Mouse (Mus musculus) forebrain, embryonic 12.5 days (tissue): ENCODE measurements around the gene Ugt1a9. TPM values are rescaled to one million over a fixed set of nuclear protein-coding genes. Genes with fewer than 3 reads are reported as not detected.
"Not testable (repeated sequence)": the region's sequence is repeated elsewhere in the genome, so short reads cannot be mapped to it uniquely, and the experiment has no call there.

Experiments
- ATAC-seq: fragments of 200-750 bp; cut with Nextera tagmentation; 2 replicates; pipeline ENCODE4 v1.8.0; 2017; ENCODE audit warnings: moderate TSS enrichment; ENCODE audit not compliant: low FRiP score
- H3K27ac ChIP-seq: fragments of 300-500 bp; sonication (generic); 2 replicates; pipeline ENCODE4 v1.5.1; 2016; ENCODE audit warnings: mild to moderate bottlenecking
- H3K27me3 ChIP-seq: fragments of 300-500 bp; sonication (generic); 2 replicates; pipeline ENCODE4 v1.6.1; 2016; ENCODE audit warnings: mild to moderate bottlenecking
- H3K36me3 ChIP-seq: fragments of 300-500 bp; sonication (generic); replicated peaks from 2 replicates; pipeline ENCODE4 v1.6.1; 2016; ENCODE audit warnings: mild to moderate bottlenecking
- H3K4me1 ChIP-seq: fragments of 300-500 bp; sonication (generic); 2 replicates; pipeline ENCODE4 v1.6.1; 2016
- H3K4me2 ChIP-seq: fragments of 300-500 bp; sonication (generic); 2 replicates; pipeline ENCODE4 v1.6.1; 2016; ENCODE audit warnings: mild to moderate bottlenecking, moderate library complexity
- H3K4me3 ChIP-seq: fragments of 300-500 bp; sonication (generic); replicated peaks from 2 replicates; pipeline ENCODE4 v1.5.1; 2016; ENCODE audit warnings: mild to moderate bottlenecking
- H3K9ac ChIP-seq: fragments of 300-500 bp; sonication (generic); 2 replicates; pipeline ENCODE4 v1.6.1; 2016; ENCODE audit warnings: mild to moderate bottlenecking
- H3K9me3 ChIP-seq: fragments of 300-500 bp; sonication (generic); 2 replicates; pipeline ENCODE4 v1.6.1; 2016
- WGBS: fragments of 180-500 bp; shearing (Covaris S2); methylation state at CpG from one replicate; pipeline ENCODE4 v1.1.7; 2016; 5-methylcytosine and 5-hydroxymethylcytosine counted together
- polyA plus RNA-seq: library from polyadenylated mRNA; unstranded; fragments of >200 nt; fragmentation: Nextera tagmentation; extraction: Ambion mirVana; gene quantifications from 2 replicates; pipeline ENCODE4 v1.2.1, GENCODE M21; 2016

The Ugt1a9 gene
- not detected in 2 replicates for polyA plus RNA-seq

- Histone ChIP-seq H3K9me3 (no peaks in the 10 kb centered on the region), H3K9ac (no peak within 1 kb of the TSS), H3K4me3 (no peak within 1 kb of the TSS), H3K27ac (no peak within 1 kb of the TSS), H3K36me3 (no peaks in the 10 kb centered on the region), H3K4me2 (no peak within 1 kb of the TSS), H3K4me1 (no peaks in the 10 kb centered on the region), H3K27me3 (no peaks in the 10 kb centered on the region)
- ATAC-seq, result no peak
- 85% methylated on average over 2 of the region's 2 CpGs for WGBS
Measured at GRCm38 (mm10) chr1:88070495-88070894, at the start of gene Ugt1a9. Gene Ugt1a9, plus strand, starts transcription at chr1:88070800.

- not testable (repeated sequence) for H3K9me3 ChIP-seq
Measured at GRCm38 (mm10) chr1:88025244-88025643, 45.4 kb upstream of the Ugt1a9 start.

GRCm38 (mm10) chr1:88043044-88043443 is 27.6 kb upstream of the Ugt1a9 start:
- not testable (repeated sequence) for H3K4me2 ChIP-seq, H3K36me3 ChIP-seq, H3K4me3 ChIP-seq, H3K9ac ChIP-seq, H3K4me1 ChIP-seq, H3K27ac ChIP-seq, ATAC-seq, H3K9me3 ChIP-seq, H3K27me3 ChIP-seq
- WGBS, result 37% methylated on average over 1 of the region's 2 CpGs

More at GRCm38 (mm10) chr1:88025244-88025643, 45.4 kb upstream of the Ugt1a9 start:
- H3K36me3 ChIP-seq, H3K4me1 ChIP-seq, H3K27me3 ChIP-seq, H3K4me3 ChIP-seq, H3K27ac ChIP-seq, H3K4me2 ChIP-seq, ATAC-seq, H3K9ac ChIP-seq: not testable (repeated sequence)
- WGBS, result 67% methylated on average over 3 of the region's 3 CpGs

- not testable (repeated sequence) for H3K9ac ChIP-seq, H3K9me3 ChIP-seq, H3K4me3 ChIP-seq, H3K4me2 ChIP-seq, H3K27me3 ChIP-seq, H3K36me3 ChIP-seq, ATAC-seq, H3K27ac ChIP-seq, H3K4me1 ChIP-seq
- WGBS, result 64% methylated on average over 4 of the region's 5 CpGs
Measured at GRCm38 (mm10) chr1:88044832-88045437, 25.7 kb upstream of the Ugt1a9 start.

GRCm38 (mm10) chr1:88047408-88047807 is 23.2 kb upstream of the Ugt1a9 start:
- H3K36me3 ChIP-seq, ATAC-seq, H3K4me3 ChIP-seq, H3K9me3 ChIP-seq, H3K4me1 ChIP-seq, H3K27me3 ChIP-seq, H3K4me2 ChIP-seq, H3K27ac ChIP-seq, H3K9ac ChIP-seq: not testable (repeated sequence)
- 82% methylated on average over 2 of the region's 2 CpGs for WGBS

GRCm38 (mm10) chr1:88055088-88055487 is 15.5 kb upstream of the Ugt1a9 start, which contains the start of gene Ugt1a10:
Gene Ugt1a10, plus strand, starts transcription at chr1:88055388.
- no peaks in the 10 kb centered on the region for H3K9me3 ChIP-seq
- no peaks in the 10 kb centered on the region for H3K4me1 ChIP-seq
- H3K4me3 ChIP-seq, result no peak within 1 kb of the TSS
- H3K27me3 ChIP-seq, result no peaks in the 10 kb centered on the region
- no peak within 1 kb of the TSS for H3K4me2 ChIP-seq
- no peak within 1 kb of the TSS for H3K27ac ChIP-seq
- H3K36me3 ChIP-seq, result no peaks in the 10 kb centered on the region
- no peak within 1 kb of the TSS for H3K9ac ChIP-seq
- ATAC-seq, result no peak
- 81% methylated on average over 1 of the region's 1 CpGs for WGBS

GRCm38 (mm10) chr1:88066472-88067102 is 4.0 kb upstream of the Ugt1a9 start:
- 30% methylated on average over 1 of the region's 2 CpGs for WGBS

GRCm38 (mm10) chr1:88070902-88071301 is 302 bp downstream of the Ugt1a9 start:
- Histone ChIP-seq H3K9ac (no peak overlapping the region), H3K4me2 (no peak overlapping the region), H3K4me1 (no peaks in the 10 kb centered on the region), H3K4me3 (no peak overlapping the region), H3K27me3 (no peaks in the 10 kb centered on the region), H3K36me3 (no peaks in the 10 kb centered on the region), H3K27ac (no peak overlapping the region), H3K9me3 (no peaks in the 10 kb centered on the region)
- WGBS, result 87% methylated on average over 4 of the region's 4 CpGs
- ATAC-seq, result no peak

More at GRCm38 (mm10) chr1:88066472-88067102, 4.0 kb upstream of the Ugt1a9 start:
- not testable (repeated sequence) for H3K27me3 ChIP-seq, H3K4me1 ChIP-seq, H3K9me3 ChIP-seq, H3K4me2 ChIP-seq, H3K4me3 ChIP-seq, ATAC-seq, H3K27ac ChIP-seq, H3K9ac ChIP-seq, H3K36me3 ChIP-seq

GRCm38 (mm10) chr1:88074471-88074870 is 3.9 kb downstream of the Ugt1a9 start:
- Histone ChIP-seq H3K4me1 (no peaks in the 10 kb centered on the region), H3K4me3 (no peak overlapping the region), H3K27me3 (no peaks in the 10 kb centered on the region), H3K9me3 (no peaks in the 10 kb centered on the region), H3K27ac (no peak overlapping the region), H3K4me2 (no peak overlapping the region), H3K36me3 (no peaks in the 10 kb centered on the region), H3K9ac (no peak overlapping the region)
- 91% methylated on average over 2 of the region's 2 CpGs for WGBS
- no peak for ATAC-seq

GRCm38 (mm10) chr1:88077128-88077527 is 6.5 kb downstream of the Ugt1a9 start:
- ATAC-seq, result no peak
- Histone ChIP-seq H3K9ac (no peak overlapping the region), H3K4me1 (no peaks in the 10 kb centered on the region), H3K4me2 (no peak overlapping the region), H3K27ac (no peak overlapping the region), H3K27me3 (no peaks in the 10 kb centered on the region), H3K4me3 (no peak overlapping the region), H3K9me3 (no peaks in the 10 kb centered on the region), H3K36me3 (no peaks in the 10 kb centered on the region)
- WGBS, result 81% methylated on average over 1 of the region's 1 CpGs

GRCm38 (mm10) chr1:88081670-88082069 is 11.1 kb downstream of the Ugt1a9 start:
- no peaks in the 10 kb centered on the region for H3K36me3 ChIP-seq
- no peaks in the 10 kb centered on the region for H3K9me3 ChIP-seq
- 95% methylated on average over 1 of the region's 1 CpGs for WGBS
- no peak overlapping the region for H3K27ac ChIP-seq
- no peak for ATAC-seq
- no peaks in the 10 kb centered on the region for H3K4me1 ChIP-seq
- H3K9ac ChIP-seq, result no peak overlapping the region
- H3K4me3 ChIP-seq, result no peak overlapping the region
- H3K4me2 ChIP-seq, result no peak overlapping the region
- no peaks in the 10 kb centered on the region for H3K27me3 ChIP-seq

- no peak for ATAC-seq
- Histone ChIP-seq H3K4me3 (no peak overlapping the region), H3K9me3 (no peaks in the 10 kb centered on the region), H3K4me1 (no peaks in the 10 kb centered on the region), H3K36me3 (no peaks in the 10 kb centered on the region), H3K4me2 (no peak overlapping the region), H3K27ac (no peak overlapping the region), H3K27me3 (no peaks in the 10 kb centered on the region), H3K9ac (no peak overlapping the region)
- WGBS, result 81% methylated on average over 1 of the region's 1 CpGs
Measured at GRCm38 (mm10) chr1:88086125-88086524, 15.5 kb downstream of the Ugt1a9 start.

GRCm38 (mm10) chr1:88087513-88087912 is 16.9 kb downstream of the Ugt1a9 start, which contains the start of gene Ugt1a8:
Gene Ugt1a8, plus strand, starts transcription at chr1:88087813.
- H3K27ac ChIP-seq, result no peak within 1 kb of the TSS

More at GRCm38 (mm10) chr1:88087513-88087912, 16.9 kb downstream of the Ugt1a9 start, which contains the start of gene Ugt1a8:
- WGBS, result 84% methylated on average over 3 of the region's 3 CpGs
- H3K4me1 ChIP-seq, result no peaks in the 10 kb centered on the region
- ATAC-seq, result no peak
- no peaks in the 10 kb centered on the region for H3K36me3 ChIP-seq
- no peaks in the 10 kb centered on the region for H3K27me3 ChIP-seq
- no peak within 1 kb of the TSS for H3K9ac ChIP-seq
- no peak within 1 kb of the TSS for H3K4me2 ChIP-seq
- no peak within 1 kb of the TSS for H3K4me3 ChIP-seq
- H3K9me3 ChIP-seq, result no peaks in the 10 kb centered on the region
